Mouse (Mus musculus) liver, postnatal 0 days (tissue): ENCODE results near the gene Tex46.

Source experiments
- CTCF ChIP-seq: sonication (generic); IDR thresholded peaks from 2 replicates; pipeline ENCODE4 v1.5.1; 2016; ENCODE audit warnings: antibody characterized with exemption, low read depth
- EP300 ChIP-seq: IDR thresholded peaks from 2 replicates; pipeline ENCODE4 v1.6.1; 2016; ENCODE audit warnings: antibody characterized with exemption, low read depth, mild to moderate bottlenecking

DNA sequence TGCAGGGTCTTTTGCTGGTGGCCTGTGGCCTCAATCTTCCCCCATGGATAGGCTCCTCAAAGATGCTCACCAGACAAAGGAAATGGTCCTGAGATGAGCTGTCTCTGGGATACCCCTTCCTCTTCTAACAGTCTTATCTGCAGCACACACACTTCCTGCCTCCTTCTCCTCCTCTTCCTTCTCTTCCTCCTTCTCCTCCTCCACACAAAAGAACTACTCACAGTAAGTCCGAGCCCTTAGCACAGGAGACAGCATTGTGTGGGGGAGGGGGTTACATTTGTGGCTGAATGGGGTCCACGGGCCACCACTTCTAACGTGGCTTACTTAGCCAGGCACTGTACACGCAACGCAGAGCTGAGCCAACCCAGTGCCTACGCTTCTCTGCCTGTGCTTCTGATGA is 42.8 kb downstream of the Tex46 start:
- no peak for TF ChIP-seq CTCF
- TF ChIP-seq EP300: no peak
